ENCODE assay signal across 8 mouse cellular contexts in genomic region chr2:91196577-91197001, GRCm38 (mm10). TPM values are rescaled to one million over a fixed set of nuclear protein-coding genes. Genes with fewer than 3 reads are reported as not detected.
DNase-seq lines count a peak whose midpoint lies in the region; ATAC-seq and TF ChIP-seq lines count a peak whose summit lies in the region.
"Had no signal": no experiment of that assay in that cellular context is flagged by ENCODE, and none has a peak within 500 bp of the region (broad histone marks: within the 10 kb centered on the region; RNA-seq: fewer than 3 reads in every experiment).

No protein-coding gene starts in this region.

- ATAC-seq in inflammation-experienced regulatory T-cells, adult 6 months: no peak
- ATAC-seq in stomach, postnatal 0 days (ENCODE audit: low FRiP score, low TSS enrichment): no peak

- peak overlapping the region; percentile 84 for H3K27ac ChIP-seq in macrophage
- H3K27ac ChIP-seq in stomach, postnatal 0 days (replicated peaks): no peak overlapping the region
- H3K27ac ChIP-seq: limb, embryonic 12.5 days had no signal

- no peaks in the 10 kb centered on the region; the same call in 1 of the 2 replicates for H3K79me2 ChIP-seq in macrophage (ENCODE audit: inconsistent target)

- TF ChIP-seq EP300 in stomach, postnatal 0 days (optimal IDR thresholded peaks at IDR 0.05): no peak

- H3K9ac ChIP-seq in stomach, postnatal 0 days (ENCODE audit: low read length): no peak overlapping the region
- H3K9ac ChIP-seq: limb, embryonic 12.5 days had no signal

- H3K4me2 ChIP-seq in stomach, postnatal 0 days (replicated peaks; ENCODE audit: low read depth): no peak overlapping the region
- H3K4me2 ChIP-seq: limb, embryonic 12.5 days had no signal

- DNase-seq in layer of hippocampus, adult 18-20 months (ENCODE audit: low spot score in 2 of 2): peak; percentile 54 to 81
- DNase-seq in layer of hippocampus, postnatal 25 days (ENCODE audit: extremely low spot score in 1 of 2, low spot score in 1 of 2): no peak
- peak; percentile 76 to 81 for DNase-seq in heart, adult 9 months (ENCODE audit: low spot score in 2 of 2)
- peak; percentile 63 for DNase-seq in kidney, postnatal 10 days
- DNase-seq in stomach, postnatal 0 days (ENCODE audit: low spot score): no peak

- no peaks in the 10 kb centered on the region for H3K27me3 ChIP-seq in stomach, postnatal 0 days (ENCODE audit: control insufficient read depth, insufficient read depth, low read length)

- TF ChIP-seq CTCF in stomach, postnatal 0 days (IDR thresholded peaks at IDR 0.05; ENCODE audit: low read depth): no peak

- no peaks in the 10 kb centered on the region for H3K4me1 ChIP-seq in stomach, postnatal 0 days (replicated peaks; ENCODE audit: control insufficient read depth, insufficient read depth)

- no peaks in the 10 kb centered on the region for H3K9me3 ChIP-seq in stomach, postnatal 0 days (ENCODE audit: control insufficient read depth, low read length)
- H3K9me3 ChIP-seq: limb, embryonic 12.5 days had no signal

- 15% methylated on average over 3 of the region's 3 CpGs for WGBS in macrophage (ENCODE audit: missing documents)
- 55% methylated on average over 3 of the region's 3 CpGs for WGBS in stomach, postnatal 0 days

- H3K36me3 ChIP-seq in macrophage (ENCODE audit: inconsistent target): 0 out of 2 replicates have a peak, but pooled peaks cover 9% of the 10 kb centered on the region
- H3K36me3 ChIP-seq in stomach, postnatal 0 days (ENCODE audit: control insufficient read depth, insufficient read depth, low read length): no peaks in the 10 kb centered on the region
- H3K36me3 ChIP-seq: limb, embryonic 12.5 days had no signal

- H3K4me3 ChIP-seq in macrophage (ENCODE audit: inconsistent target): no peak overlapping the region
- no peak overlapping the region for H3K4me3 ChIP-seq in stomach, postnatal 0 days (ENCODE audit: low read depth, low read length)
- H3K4me3 ChIP-seq: limb, embryonic 12.5 days had no signal

RNA-seq across cellular contexts. Expression of gene Nr1h3, which starts 6.0 kb away (rescaled TPM):
- 1 to 10 TPM; 3.9 to 4.3 TPM for total RNA-seq in layer of hippocampus, adult 18-20 months (2021)
- total RNA-seq in layer of hippocampus, postnatal 25 days (2021): 1 to 10 TPM; 3.9 to 5.4 TPM
- 100 to 1,000 TPM in 17 of 26 experiments, 10 to 100 TPM in 9; 44.8 to 435 (median 167) TPM for total RNA-seq in macrophage (2018; cell fraction: chromatin; rRNA removed)
- total RNA-seq in macrophage (2018; cell fraction: cytosol; rRNA removed): 100 to 1,000 TPM in 10 of 26 experiments, 10 to 100 TPM in 16; 22.6 to 126 (median 60.1) TPM
- total RNA-seq in macrophage (2018; cell fraction: nucleus; rRNA removed): 100 to 1,000 TPM in 11 of 26 experiments, 10 to 100 TPM in 15; 27.3 to 217 (median 80.8) TPM
- polyA plus RNA-seq in macrophage (2018): 28.4 to 67.5 TPM (median 35.9 TPM) in 3 replicates
- 1 to 10 TPM in 2 of 3 experiments, under 1 TPM in 1; 0.33 to 2.8 (median 1.4) TPM for polyA plus RNA-seq in inflammation-experienced regulatory T-cells, adult 6 months (2017; shearing (Covaris generic))
- polyA plus RNA-seq in stomach, postnatal 0 days (2015; fragmentation: Nextera tagmentation; extraction: Ambion mirVana): 1.8 and 2.2 TPM in 2 replicates

RNA-seq across cellular contexts. Expression of gene Acp2, which starts 6.1 kb away (rescaled TPM):
- 10 to 100 TPM; 52.5 to 53.5 TPM for total RNA-seq in layer of hippocampus, adult 18-20 months (2021)
- 10 to 100 TPM; 52.1 to 55.9 TPM for total RNA-seq in layer of hippocampus, postnatal 25 days (2021)
- total RNA-seq in macrophage (2018; cell fraction: chromatin; rRNA removed): 100 to 1,000 TPM; 111 to 486 (median 266) TPM
- 100 to 1,000 TPM; 147 to 636 (median 314) TPM for total RNA-seq in macrophage (2018; cell fraction: cytosol; rRNA removed)
- total RNA-seq in macrophage (2018; cell fraction: nucleus; rRNA removed): 100 to 1,000 TPM; 190 to 882 (median 476) TPM
- polyA plus RNA-seq in macrophage (2018): 154 to 178 TPM (median 169 TPM) in 3 replicates
- polyA plus RNA-seq in inflammation-experienced regulatory T-cells, adult 6 months (2017; shearing (Covaris generic)): 10 to 100 TPM; 13.3 to 18.2 (median 15.0) TPM
- polyA plus RNA-seq in stomach, postnatal 0 days (2015; fragmentation: Nextera tagmentation; extraction: Ambion mirVana): 11.6 and 13.5 TPM in 2 replicates

RNA-seq across cellular contexts. Expression of gene Madd, which starts 13.0 kb away (rescaled TPM):
- total RNA-seq in layer of hippocampus, adult 18-20 months (2021): 100 to 1,000 TPM; 226 to 229 TPM
- 100 to 1,000 TPM; 203 to 235 TPM for total RNA-seq in layer of hippocampus, postnatal 25 days (2021)
- total RNA-seq in macrophage (2018; cell fraction: chromatin; rRNA removed): 100 to 1,000 TPM in 25 of 26 experiments, 10 to 100 TPM in 1; 89.2 to 720 (median 405) TPM
- 10 to 100 TPM; 18.5 to 84.2 (median 43.3) TPM for total RNA-seq in macrophage (2018; cell fraction: cytosol; rRNA removed)
- 100 to 1,000 TPM in 20 of 26 experiments, 10 to 100 TPM in 6; 49.5 to 250 (median 171) TPM for total RNA-seq in macrophage (2018; cell fraction: nucleus; rRNA removed)
- 26.3 to 50.4 TPM (median 31.9 TPM) in 3 replicates for polyA plus RNA-seq in macrophage (2018)
- polyA plus RNA-seq in inflammation-experienced regulatory T-cells, adult 6 months (2017; shearing (Covaris generic)): 10 to 100 TPM; 58.0 to 78.6 (median 69.2) TPM
- 7.5 and 8.7 TPM in 2 replicates for polyA plus RNA-seq in stomach, postnatal 0 days (2015; fragmentation: Nextera tagmentation; extraction: Ambion mirVana)

RNA-seq across cellular contexts. Expression of gene Ddb2, which starts 40.2 kb away (rescaled TPM):
- 10 to 100 TPM in 1 of 2 experiments, 1 to 10 TPM in 1; 9.5 to 11.2 TPM for total RNA-seq in layer of hippocampus, adult 18-20 months (2021)
- total RNA-seq in layer of hippocampus, postnatal 25 days (2021): 10 to 100 TPM in 1 of 2 experiments, 1 to 10 TPM in 1; 8.0 to 10.4 TPM
- 10 to 100 TPM; 13.6 to 38.1 (median 23.1) TPM for total RNA-seq in macrophage (2018; cell fraction: chromatin; rRNA removed)
- total RNA-seq in macrophage (2018; cell fraction: cytosol; rRNA removed): 1 to 10 TPM; 1.2 to 3.3 (median 1.8) TPM
- total RNA-seq in macrophage (2018; cell fraction: nucleus; rRNA removed): 10 to 100 TPM in 22 of 26 experiments, 1 to 10 TPM in 4; 6.4 to 33.6 (median 17.4) TPM
- polyA plus RNA-seq in macrophage (2018): 1.8 to 5.3 TPM (median 5.2 TPM) in 3 replicates
- 10 to 100 TPM; 56.2 to 82.8 (median 75.2) TPM for polyA plus RNA-seq in inflammation-experienced regulatory T-cells, adult 6 months (2017; shearing (Covaris generic))
- polyA plus RNA-seq in stomach, postnatal 0 days (2015; fragmentation: Nextera tagmentation; extraction: Ambion mirVana): 11.0 and 12.5 TPM in 2 replicates

RNA-seq across cellular contexts. Expression of gene Pacsin3, which starts 59.2 kb away (rescaled TPM):
- 10 to 100 TPM; 26.8 to 31.6 TPM for total RNA-seq in layer of hippocampus, adult 18-20 months (2021)
- 10 to 100 TPM; 25.9 to 30.6 TPM for total RNA-seq in layer of hippocampus, postnatal 25 days (2021)
- 10 to 100 TPM in 1 of 26 experiments, 1 to 10 TPM in 9, under 1 TPM in 4, not detected in 12; 0.43 to 12.8 (median 2.0) TPM for total RNA-seq in macrophage (2018; cell fraction: chromatin; rRNA removed)
- total RNA-seq in macrophage (2018; cell fraction: cytosol; rRNA removed): 1 to 10 TPM in 5 of 26 experiments, under 1 TPM in 15, not detected in 6; 0.07 to 2.4 (median 0.70) TPM
- 1 to 10 TPM in 7 of 26 experiments, under 1 TPM in 6, not detected in 13; 0.25 to 5.5 (median 1.2) TPM for total RNA-seq in macrophage (2018; cell fraction: nucleus; rRNA removed)
- 0.36 to 0.87 TPM (median 0.65 TPM) in 3 replicates for polyA plus RNA-seq in macrophage (2018)
- polyA plus RNA-seq in inflammation-experienced regulatory T-cells, adult 6 months (2017; shearing (Covaris generic)): under 1 TPM in 1 of 3 experiments, not detected in 2; 0.98 TPM
- polyA plus RNA-seq in stomach, postnatal 0 days (2015; fragmentation: Nextera tagmentation; extraction: Ambion mirVana): 46.2 and 52.2 TPM in 2 replicates

Comparison
In these comparisons a context has a peak if more than half of its experiments do, and no peak if none do; other contexts are left out.
1. DNase-seq: peak in layer of hippocampus, adult 18-20 months (2 of 2), heart, adult 9 months (2 of 2) and kidney, postnatal 10 days (single experiment); none in layer of hippocampus, postnatal 25 days (0 of 2) and stomach, postnatal 0 days (single experiment).